Comparison of ENCODE assay signal across 14 mouse cellular contexts in the genomic region with DNA sequence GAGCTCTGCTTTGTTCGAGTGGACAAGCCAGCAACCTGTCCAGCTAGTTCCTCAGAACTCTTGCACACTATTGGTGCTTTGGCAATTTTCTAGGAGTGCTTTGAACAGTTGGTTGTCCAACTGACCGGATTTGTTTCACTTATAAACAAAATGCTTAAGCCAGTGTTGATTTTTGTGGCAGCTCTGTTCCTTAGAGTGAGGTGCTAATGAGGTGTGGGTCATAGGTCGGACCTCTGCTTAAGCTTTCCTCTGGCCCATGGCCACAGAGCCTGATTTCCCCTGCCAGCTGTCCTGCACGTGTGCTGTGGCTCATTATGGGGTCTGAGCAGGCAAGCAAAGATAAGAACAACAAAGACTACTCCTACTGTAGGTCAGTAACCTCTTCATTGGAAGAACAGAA.
A peak's percentile ranks its signal among the peaks of the same experiment; 100 is the strongest.
DNase-seq lines count a peak whose midpoint lies in the region; ATAC-seq lines count a peak whose summit lies in the region.
"Had no signal": no experiment of that assay in that cellular context is flagged by ENCODE, and none has a peak within 500 bp of the region (broad histone marks: within the 10 kb centered on the region; RNA-seq: fewer than 3 reads in every experiment).

No protein-coding gene starts in this region.

- DNase-seq in heart, postnatal 25 days (ENCODE audit: low spot score), result no peak
- DNase-seq in midbrain, embryonic 10.5 days (ENCODE audit: low spot score), result peak; percentile 39
- DNase-seq in midbrain, embryonic 14.5 days, result no peak
- DNase-seq in kidney, postnatal 36 days, result peak; percentile 59 to 65
- DNase-seq in spleen, adult 12 weeks (ENCODE audit: low spot score), result no peak
- no peak for DNase-seq in testis, postnatal 10 days (ENCODE audit: low spot score)
- DNase-seq: cerebellum, postnatal 14 days; gastrocnemius, postnatal 25 days; right cerebral cortex, postnatal 25 days had no signal

- H3K9ac ChIP-seq in heart, embryonic 16.5 days (ENCODE audit: low read length), result no peak overlapping the region
- H3K9ac ChIP-seq in midbrain, embryonic 14.5 days (replicated peaks; ENCODE audit: low read length), result no peak overlapping the region
- H3K9ac ChIP-seq in stomach, embryonic 16.5 days (ENCODE audit: low read length), result no peak overlapping the region
- H3K9ac ChIP-seq: liver, embryonic 14.5 days; neural tube, embryonic 15.5 days had no signal

- peak overlapping the region; percentile 54 for H3K27ac ChIP-seq in heart, embryonic 16.5 days (ENCODE audit: low read length)
- H3K27ac ChIP-seq in midbrain, embryonic 10.5 days (replicated peaks), result peak overlapping the region; percentile 23; the same call in 1 of the 2 replicates
- no peak overlapping the region for H3K27ac ChIP-seq in midbrain, embryonic 14.5 days (replicated peaks; ENCODE audit: low read depth, low read length)
- peak overlapping the region; percentile 37; the same call in 1 of the 2 replicates for H3K27ac ChIP-seq in stomach, embryonic 16.5 days (ENCODE audit: low read length)
- H3K27ac ChIP-seq: liver, embryonic 14.5 days; neural tube, embryonic 15.5 days had no signal

- intact Hi-C loops in heart, postnatal 25 days (cut with DNase I), result no loop called here

- no peak overlapping the region for H3K4me2 ChIP-seq in heart, embryonic 16.5 days (ENCODE audit: low read depth, low read length)
- H3K4me2 ChIP-seq in midbrain, embryonic 14.5 days (ENCODE audit: low read length), result no peak overlapping the region
- H3K4me2 ChIP-seq in stomach, embryonic 16.5 days (ENCODE audit: low read depth, low read length), result no peak overlapping the region
- H3K4me2 ChIP-seq: neural tube, embryonic 15.5 days had no signal

- H3K27me3 ChIP-seq in heart, embryonic 16.5 days (ENCODE audit: control insufficient read depth, insufficient read depth, low read length), result no peaks in the 10 kb centered on the region
- H3K27me3 ChIP-seq in midbrain, embryonic 10.5 days (ENCODE audit: low read depth, poor library complexity, severe bottlenecking), result no peaks in the 10 kb centered on the region
- H3K27me3 ChIP-seq in midbrain, embryonic 14.5 days (ENCODE audit: control insufficient read depth, insufficient read depth, low read length), result no peaks in the 10 kb centered on the region
- no peaks in the 10 kb centered on the region for H3K27me3 ChIP-seq in stomach, embryonic 16.5 days (ENCODE audit: control insufficient read depth, insufficient read depth, low read length)
- H3K27me3 ChIP-seq: neural tube, embryonic 15.5 days had no signal

- H3K4me1 ChIP-seq in heart, embryonic 16.5 days (ENCODE audit: control insufficient read depth, insufficient read depth, low read length), result peaks cover 52% of the 10 kb centered on the region
- H3K4me1 ChIP-seq in midbrain, embryonic 10.5 days, result peaks cover 77% of the 10 kb centered on the region
- peaks cover 41% of the 10 kb centered on the region for H3K4me1 ChIP-seq in midbrain, embryonic 14.5 days (ENCODE audit: control insufficient read depth, insufficient read depth, low read length)
- H3K4me1 ChIP-seq in stomach, embryonic 16.5 days (ENCODE audit: control insufficient read depth, insufficient read depth, low read length), result peaks cover 41% of the 10 kb centered on the region

- H3K9me3 ChIP-seq in heart, embryonic 16.5 days (replicated peaks; ENCODE audit: control insufficient read depth, low read length), result no peaks in the 10 kb centered on the region
- H3K9me3 ChIP-seq in midbrain, embryonic 10.5 days (replicated peaks), result no peaks in the 10 kb centered on the region
- no peaks in the 10 kb centered on the region for H3K9me3 ChIP-seq in midbrain, embryonic 14.5 days (ENCODE audit: control insufficient read depth, low read length)
- no peaks in the 10 kb centered on the region for H3K9me3 ChIP-seq in stomach, embryonic 16.5 days (replicated peaks; ENCODE audit: control insufficient read depth, low read length)
- H3K9me3 ChIP-seq: neural tube, embryonic 15.5 days had no signal

- 26% methylated on average over 4 of the region's 4 CpGs for WGBS in heart, embryonic 16.5 days
- WGBS in midbrain, embryonic 10.5 days, result 11% methylated on average over 4 of the region's 4 CpGs
- WGBS in midbrain, embryonic 14.5 days, result 7% methylated on average over 4 of the region's 4 CpGs
- 21% methylated on average over 4 of the region's 4 CpGs for WGBS in stomach, embryonic 16.5 days

- no peak overlapping the region for H3K4me3 ChIP-seq in heart, embryonic 16.5 days (ENCODE audit: low read length)
- H3K4me3 ChIP-seq in midbrain, embryonic 10.5 days, result no peak overlapping the region
- no peak overlapping the region for H3K4me3 ChIP-seq in midbrain, embryonic 14.5 days (replicated peaks; ENCODE audit: low read depth, low read length)
- H3K4me3 ChIP-seq in stomach, embryonic 16.5 days (replicated peaks; ENCODE audit: low read length), result no peak overlapping the region
- H3K4me3 ChIP-seq: neural tube, embryonic 15.5 days had no signal

- ATAC-seq in heart, embryonic 16.5 days (replicated peaks; ENCODE audit: extremely low read depth, insufficient read depth, low FRiP score), result no peak
- no peak for ATAC-seq in midbrain, embryonic 14.5 days (ENCODE audit: low FRiP score, low TSS enrichment)
- no peak for ATAC-seq in stomach, embryonic 16.5 days (ENCODE audit: insufficient read depth, low FRiP score)
- ATAC-seq: midbrain, embryonic 16.5 days had no signal

- H3K36me3 ChIP-seq in heart, embryonic 16.5 days (ENCODE audit: control insufficient read depth, insufficient read depth), result no peaks in the 10 kb centered on the region
- H3K36me3 ChIP-seq in midbrain, embryonic 10.5 days, result no peaks in the 10 kb centered on the region
- no peaks in the 10 kb centered on the region for H3K36me3 ChIP-seq in midbrain, embryonic 14.5 days (ENCODE audit: control insufficient read depth, insufficient read depth, low read length)
- H3K36me3 ChIP-seq in stomach, embryonic 16.5 days (ENCODE audit: control insufficient read depth, insufficient read depth, low read length), result no peaks in the 10 kb centered on the region
- H3K36me3 ChIP-seq: neural tube, embryonic 15.5 days had no signal

Comparison
In these comparisons a context has a peak if more than half of its experiments do, and no peak if none do; other contexts are left out.
1. DNase-seq: peak in midbrain, embryonic 10.5 days (single experiment) and kidney, postnatal 36 days (2 of 2); none in heart, postnatal 25 days (single experiment), midbrain, embryonic 14.5 days (single experiment), spleen, adult 12 weeks (single experiment) and testis, postnatal 10 days (single experiment).